Mouse (Mus musculus) limb, embryonic 13.5 days (tissue): ENCODE data around the gene Snap29. TPM values are rescaled to one million over a fixed set of nuclear protein-coding genes. Genes with fewer than 3 reads are reported as not detected.
A peak's percentile ranks its signal among the peaks of the same experiment; 100 is the strongest.

Experiments used
- ATAC-seq: fragments of 200-750 bp; cut with Nextera tagmentation; 2 replicates; pipeline ENCODE4 v1.8.0; 2017; ENCODE audit warnings: low read depth, moderate number of reproducible peaks, moderate TSS enrichment; ENCODE audit not compliant: low FRiP score
- H3K27ac ChIP-seq: fragments of 300-500 bp; sonication (generic); 2 replicates; pipeline ENCODE4 v1.5.1; 2015; ENCODE audit warnings: inconsistent platforms, mild to moderate bottlenecking, moderate library complexity
- H3K27me3 ChIP-seq: fragments of 300-500 bp; sonication (generic); 2 replicates; pipeline ENCODE4 v1.6.1; 2015; ENCODE audit warnings: mild to moderate bottlenecking, inconsistent platforms
- H3K36me3 ChIP-seq: fragments of 300-500 bp; sonication (generic); 2 replicates; pipeline ENCODE4 v1.6.1; 2015; ENCODE audit warnings: inconsistent platforms, mild to moderate bottlenecking, moderate library complexity
- H3K4me1 ChIP-seq: fragments of 300-500 bp; sonication (generic); 2 replicates; pipeline ENCODE4 v1.6.1; 2015; ENCODE audit warnings: inconsistent platforms
- H3K4me2 ChIP-seq: fragments of 300-500 bp; sonication (generic); replicated peaks from 2 replicates; pipeline ENCODE4 v1.6.1; 2015; ENCODE audit warnings: inconsistent platforms, mild to moderate bottlenecking, moderate library complexity
- H3K4me3 ChIP-seq: fragments of 300-500 bp; sonication (generic); 2 replicates; pipeline ENCODE4 v1.5.1; 2015; ENCODE audit warnings: moderate library complexity, mild to moderate bottlenecking, inconsistent platforms
- H3K9ac ChIP-seq: fragments of 300-500 bp; sonication (generic); 2 replicates; pipeline ENCODE4 v1.6.1; 2015; ENCODE audit warnings: mild to moderate bottlenecking, inconsistent platforms
- H3K9me3 ChIP-seq: fragments of 300-500 bp; sonication (generic); 2 replicates; pipeline ENCODE4 v1.6.1; 2016; ENCODE audit warnings: inconsistent platforms
- WGBS: fragments of 180-500 bp; shearing (Covaris S2); methylation state at CpG from one replicate; pipeline ENCODE4 v1.1.7; 2015; 5-methylcytosine and 5-hydroxymethylcytosine counted together
- polyA plus RNA-seq: library from polyadenylated mRNA; unstranded; fragments of >200 nt; fragmentation: Nextera tagmentation; extraction: Ambion mirVana; gene quantifications from 2 replicates; pipeline ENCODE4 v1.2.1, GENCODE M21; 2015

Gene Snap29
- polyA plus RNA-seq: 13.9 and 14.0 TPM in 2 replicates

DNA sequence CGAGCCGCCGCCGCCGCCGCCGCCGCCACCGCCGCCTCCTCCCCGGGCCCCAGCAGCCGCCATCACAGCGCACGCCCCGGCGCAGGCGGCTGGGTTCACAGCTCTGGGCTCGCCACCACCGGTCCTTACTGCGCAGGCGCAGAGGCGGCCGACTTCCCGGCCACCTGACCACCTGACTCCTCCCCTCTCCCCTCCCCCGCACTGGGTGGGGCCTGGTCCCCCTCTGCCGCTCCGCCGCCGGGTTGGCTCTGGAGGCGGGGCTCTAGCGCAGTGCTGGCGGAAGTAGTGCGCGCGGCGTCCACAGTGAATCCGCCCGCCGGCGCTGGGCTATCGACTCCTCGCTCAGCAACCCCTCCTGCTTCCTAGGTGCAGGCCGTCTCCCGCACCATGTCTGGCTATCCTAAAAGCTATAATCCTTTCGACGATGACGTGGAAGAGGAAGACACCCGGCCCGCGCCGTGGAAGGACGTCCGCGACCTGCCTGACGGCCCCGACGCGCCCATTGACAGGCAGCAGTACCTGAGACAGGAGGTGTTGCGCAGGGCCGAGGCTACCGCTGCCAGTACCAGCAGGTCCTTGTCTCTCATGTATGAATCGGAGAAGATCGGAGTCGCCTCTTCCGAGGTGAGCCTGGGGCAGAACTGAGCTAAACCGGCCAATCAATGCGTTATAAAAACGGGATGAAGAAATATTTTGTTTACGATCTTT is at the start of gene Snap29, which contains the start of gene Pi4ka:
Snap29 (plus strand) TSS at position 251 of the 708 bp plus-strand sequence.
Pi4ka (minus strand) TSS at position 579 of the 708 bp plus-strand sequence.
- Histone ChIP-seq H3K4me3 (peak within 1 kb of the TSS; percentile 82), H3K27ac (peak within 1 kb of the TSS; percentile 70; the same call in 1 of the 2 replicates), H3K9me3 (no peaks in the 10 kb centered on the region), H3K36me3 (peaks cover 12% of the 10 kb centered on the region), H3K4me1 (peaks cover 27% of the 10 kb centered on the region), H3K27me3 (no peaks in the 10 kb centered on the region), H3K9ac (peak within 1 kb of the TSS; percentile 82), H3K4me2 (peak within 1 kb of the TSS; percentile 80)
- ATAC-seq: peak; percentile 98
- WGBS: under 1% methylated on average over 59 of the region's 69 CpGs

DNA sequence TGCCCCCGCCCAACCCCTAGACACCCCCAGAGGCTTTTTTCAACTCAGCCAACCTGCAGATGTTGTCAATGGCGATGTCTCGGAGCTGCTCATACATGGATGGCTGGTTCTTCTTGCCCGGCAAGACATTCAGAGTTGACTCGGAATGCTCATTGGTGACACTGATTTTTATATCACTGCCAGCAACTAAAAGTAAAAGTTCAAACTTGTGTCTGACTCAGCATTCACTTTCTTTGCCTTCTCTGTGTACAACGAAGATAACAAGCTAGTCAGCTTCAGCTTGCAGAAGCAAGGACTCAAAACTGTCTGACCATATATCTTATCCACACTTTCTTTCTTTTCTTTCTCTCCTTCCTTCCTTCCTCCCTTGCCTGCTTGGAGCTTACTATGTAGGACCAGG is 49.8 kb upstream of the Snap29 start:
- ATAC-seq: no peak
- WGBS: 88% methylated on average over 6 of the region's 6 CpGs
- H3K36me3 ChIP-seq: peaks cover 76% of the 10 kb centered on the region

DNA sequence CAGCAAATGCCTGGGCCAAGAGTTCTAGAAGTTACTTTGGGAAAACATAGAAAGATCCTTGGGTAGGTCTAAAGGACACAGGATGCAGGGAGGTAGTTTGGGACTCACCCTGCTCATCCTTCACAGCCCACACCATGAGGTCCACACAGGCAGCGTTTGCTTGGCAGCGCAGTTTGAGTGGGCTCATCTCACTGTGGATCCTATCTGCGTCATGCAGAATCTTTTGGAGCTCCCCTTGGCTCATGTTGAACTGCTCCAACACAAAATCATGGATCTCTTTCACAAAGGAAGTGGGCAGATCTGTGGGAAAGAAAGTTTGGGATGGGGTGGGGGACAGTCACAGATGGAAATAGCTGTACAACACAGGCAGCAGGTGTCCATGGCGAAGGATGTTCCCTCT is 47.0 kb upstream of the Snap29 start:
- no peak overlapping the region for H3K4me2 ChIP-seq
- ATAC-seq: no peak
- H3K4me3 ChIP-seq: no peak overlapping the region
- H3K36me3 ChIP-seq: peaks cover 68% of the 10 kb centered on the region
- no peaks in the 10 kb centered on the region for H3K27me3 ChIP-seq
- WGBS: 96% methylated on average over 4 of the region's 4 CpGs
- H3K27ac ChIP-seq: no peak overlapping the region
- no peaks in the 10 kb centered on the region for H3K4me1 ChIP-seq
- no peaks in the 10 kb centered on the region for H3K9me3 ChIP-seq
- H3K9ac ChIP-seq: no peak overlapping the region

More for the DNA sequence above, 49.8 kb upstream of the Snap29 start:
- Histone ChIP-seq H3K4me1 (no peaks in the 10 kb centered on the region), H3K27me3 (no peaks in the 10 kb centered on the region), H3K9ac (no peak overlapping the region), H3K4me3 (no peak overlapping the region), H3K9me3 (no peaks in the 10 kb centered on the region), H3K27ac (no peak overlapping the region), H3K4me2 (no peak overlapping the region)

GRCm38 (mm10) chr16:17382306-17382705 is 23.5 kb upstream of the Snap29 start:
- ATAC-seq: no peak
- Histone ChIP-seq H3K4me3 (no peak overlapping the region), H3K9me3 (no peaks in the 10 kb centered on the region), H3K36me3 (peaks cover 51% of the 10 kb centered on the region), H3K4me1 (no peaks in the 10 kb centered on the region), H3K27ac (no peak overlapping the region), H3K9ac (no peak overlapping the region), H3K27me3 (no peaks in the 10 kb centered on the region), H3K4me2 (no peak overlapping the region)
- WGBS: 96% methylated on average over 4 of the region's 4 CpGs

DNA sequence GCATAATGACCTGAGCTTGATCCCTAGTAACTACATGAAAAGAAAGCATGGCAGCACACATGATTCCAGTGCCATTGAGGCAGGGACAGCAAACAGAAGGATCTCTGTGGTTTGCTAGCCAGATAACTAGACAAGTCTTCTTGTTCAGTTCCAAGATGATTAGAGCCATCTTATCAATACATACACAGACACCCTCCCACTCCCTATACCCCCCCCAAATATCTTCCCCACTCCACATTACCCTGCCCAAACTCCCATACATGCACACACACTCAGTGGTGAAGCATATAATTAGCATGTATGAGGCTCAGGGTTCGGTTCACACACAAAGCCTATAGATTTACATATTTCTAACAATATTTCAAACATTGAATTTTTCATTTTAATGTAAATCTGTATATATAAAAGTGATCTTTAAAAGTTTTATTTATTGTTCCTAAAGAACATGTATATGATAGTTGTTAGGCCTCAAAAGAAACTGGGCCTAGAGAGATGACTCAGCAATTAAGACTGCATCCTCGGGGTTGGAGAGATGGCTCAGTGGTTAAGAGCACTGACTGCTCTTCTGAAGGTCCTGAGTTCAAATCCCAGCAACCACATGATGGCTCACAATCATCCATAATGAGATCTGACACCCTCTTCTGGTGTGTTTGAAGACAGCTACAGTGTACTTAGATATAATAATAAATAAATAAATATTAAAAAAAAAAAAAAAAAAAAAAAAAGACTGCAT is 22.0 kb upstream of the Snap29 start:
- no peak overlapping the region for H3K4me2 ChIP-seq
- no peak for ATAC-seq
- no peaks in the 10 kb centered on the region for H3K9me3 ChIP-seq
- H3K4me1 ChIP-seq: no peaks in the 10 kb centered on the region
- H3K36me3 ChIP-seq: peaks cover 39% of the 10 kb centered on the region
- H3K27me3 ChIP-seq: no peaks in the 10 kb centered on the region
- H3K4me3 ChIP-seq: no peak overlapping the region
- 84% methylated on average over 2 of the region's 2 CpGs for WGBS
- H3K27ac ChIP-seq: no peak overlapping the region
- H3K9ac ChIP-seq: no peak overlapping the region

DNA sequence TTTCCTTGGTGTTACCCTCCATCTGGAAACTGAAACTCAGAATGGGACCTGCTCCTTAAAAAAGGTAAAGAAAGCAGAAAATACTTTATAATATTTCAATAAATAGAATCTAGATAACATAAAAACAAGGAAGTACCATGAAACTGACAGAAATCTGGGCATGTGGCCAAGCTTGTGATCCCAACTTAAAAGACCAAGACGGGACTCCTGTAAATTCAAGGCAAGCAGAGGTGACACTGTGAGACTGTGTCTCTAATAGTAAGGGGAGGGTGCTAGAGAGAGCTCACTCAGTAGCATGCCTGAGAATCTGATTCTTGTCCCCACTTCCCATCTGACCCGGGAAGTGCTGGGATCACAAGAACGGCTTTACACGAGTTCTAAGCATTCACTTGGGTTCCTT is 13.0 kb upstream of the Snap29 start:
- 71% methylated on average over 4 of the region's 4 CpGs for WGBS

DNA sequence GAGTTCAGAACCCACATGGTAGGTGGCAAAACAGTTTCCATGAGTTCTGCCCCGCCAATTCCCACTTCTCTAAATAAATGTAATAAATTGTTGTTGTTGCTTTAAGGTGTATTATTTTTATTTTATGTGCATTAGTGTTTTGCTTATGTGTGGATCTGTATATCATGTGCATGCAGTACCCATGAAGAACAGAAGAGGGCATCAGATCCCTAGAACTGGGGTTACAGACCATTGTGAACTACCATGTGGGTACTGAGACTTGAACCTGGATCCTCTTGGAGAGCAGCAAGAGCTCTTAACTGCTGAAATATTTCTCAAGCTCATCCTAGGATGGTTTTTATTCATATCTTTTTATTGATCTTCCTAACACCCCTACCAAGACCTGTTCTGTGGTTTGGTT is 2.9 kb upstream of the Snap29 start:
- Histone ChIP-seq H3K9me3 (no peaks in the 10 kb centered on the region), H3K36me3 (peaks cover 8% of the 10 kb centered on the region; the same call in 1 of the 2 replicates), H3K4me2 (no peak overlapping the region), H3K4me3 (no peak overlapping the region), H3K27ac (no peak overlapping the region), H3K9ac (no peak overlapping the region), H3K4me1 (peaks cover 33% of the 10 kb centered on the region), H3K27me3 (no peaks in the 10 kb centered on the region)
- WGBS: 70% methylated on average over 1 of the region's 1 CpGs
- no peak for ATAC-seq

More for the DNA sequence above, 13.0 kb upstream of the Snap29 start:
- H3K9me3 ChIP-seq: no peaks in the 10 kb centered on the region
- peaks cover 13% of the 10 kb centered on the region for H3K36me3 ChIP-seq
- H3K27me3 ChIP-seq: no peaks in the 10 kb centered on the region
- no peak overlapping the region for H3K4me3 ChIP-seq
- H3K4me2 ChIP-seq: no peak overlapping the region
- no peak overlapping the region for H3K9ac ChIP-seq
- no peak for ATAC-seq
- no peak overlapping the region for H3K27ac ChIP-seq
- H3K4me1 ChIP-seq: 0 out of 2 replicates have a peak, but pooled peaks cover 12% of the 10 kb centered on the region

- no peaks in the 10 kb centered on the region for H3K27me3 ChIP-seq
- peaks cover 12% of the 10 kb centered on the region for H3K36me3 ChIP-seq
- H3K9me3 ChIP-seq: no peaks in the 10 kb centered on the region
- H3K4me3 ChIP-seq: peak overlapping the region; percentile 82
- H3K4me2 ChIP-seq: peak overlapping the region; percentile 80
- peaks cover 31% of the 10 kb centered on the region for H3K4me1 ChIP-seq
- H3K9ac ChIP-seq: peak overlapping the region; percentile 82
- ATAC-seq: peak; percentile 88
- H3K27ac ChIP-seq: peak overlapping the region; percentile 70; the same call in 1 of the 2 replicates
- WGBS: under 1% methylated on average over 22 of the region's 22 CpGs
Measured at GRCm38 (mm10) chr16:17405271-17405696, 502 bp upstream of the Snap29 start.

DNA sequence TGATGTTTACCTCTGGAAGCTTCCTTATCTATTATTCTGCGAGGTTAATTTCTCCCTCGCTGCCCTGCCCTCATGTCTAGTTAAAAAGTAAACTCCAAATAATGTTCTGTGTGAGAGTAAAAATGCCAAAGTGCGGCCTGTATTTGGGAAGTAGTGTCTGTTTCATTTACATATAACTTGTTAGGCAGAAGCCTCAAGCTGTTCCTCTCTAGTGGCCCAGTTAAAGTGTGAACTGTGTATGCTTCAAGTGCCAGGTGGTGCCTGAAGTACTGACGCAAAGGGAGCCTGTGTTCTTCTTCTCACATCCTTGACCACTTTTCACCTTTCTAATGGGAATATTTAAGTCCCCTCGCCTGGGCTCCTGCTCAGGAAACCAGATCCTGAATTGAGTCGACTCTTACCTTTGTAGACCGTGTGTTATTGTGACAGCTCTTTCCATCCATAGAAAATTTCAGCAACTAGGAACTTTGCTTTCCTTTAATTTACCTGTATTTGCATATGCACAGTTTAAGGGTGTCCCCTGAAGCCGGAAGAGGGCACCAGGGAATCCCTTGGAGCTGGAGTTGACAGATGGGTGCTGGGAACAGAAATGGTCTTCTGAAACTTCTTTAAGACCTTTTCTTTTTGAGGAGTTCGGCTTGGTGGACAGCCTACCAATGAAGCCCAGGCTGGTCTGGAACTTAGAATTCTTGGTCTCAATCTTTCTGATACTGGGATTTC is 886 bp downstream of the Snap29 start:
- 34% methylated on average over 9 of the region's 9 CpGs for WGBS
- Histone ChIP-seq H3K9ac (peak overlapping the region; percentile 82), H3K4me1 (peaks cover 20% of the 10 kb centered on the region), H3K4me3 (peak overlapping the region; percentile 82), H3K36me3 (peaks cover 12% of the 10 kb centered on the region), H3K27ac (no peak overlapping the region), H3K4me2 (peak overlapping the region; percentile 80), H3K27me3 (no peaks in the 10 kb centered on the region), H3K9me3 (no peaks in the 10 kb centered on the region)
- ATAC-seq: no peak

DNA sequence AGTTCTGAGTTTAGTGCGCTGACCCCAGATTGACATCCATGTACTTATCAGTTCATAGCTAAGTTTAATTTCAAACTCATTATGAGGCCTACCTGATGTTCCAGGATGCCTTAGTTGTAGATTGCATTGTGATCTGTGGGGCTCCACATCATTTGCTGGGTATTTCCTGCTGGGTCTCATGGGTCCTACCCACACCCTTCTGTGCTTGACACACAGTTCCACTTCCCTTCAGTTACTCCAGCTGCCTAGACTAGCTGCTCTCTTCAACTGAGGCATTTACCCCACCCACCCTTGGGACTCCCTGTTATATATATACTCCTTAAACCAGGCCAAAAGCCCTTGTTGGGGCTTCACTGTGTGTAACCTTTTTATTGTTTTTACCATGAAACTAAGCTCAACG is 3.3 kb downstream of the Snap29 start:
- H3K9me3 ChIP-seq: no peaks in the 10 kb centered on the region
- H3K27me3 ChIP-seq: no peaks in the 10 kb centered on the region
- ATAC-seq: no peak
- H3K9ac ChIP-seq: no peak overlapping the region; the same call in 1 of the 2 replicates
- no peak overlapping the region for H3K27ac ChIP-seq
- H3K4me2 ChIP-seq: no peak overlapping the region
- no peak overlapping the region for H3K4me3 ChIP-seq
- 82% methylated on average over 2 of the region's 2 CpGs for WGBS
- H3K36me3 ChIP-seq: peaks cover 4% of the 10 kb centered on the region; the same call in 1 of the 2 replicates
- H3K4me1 ChIP-seq: peaks cover 20% of the 10 kb centered on the region

DNA sequence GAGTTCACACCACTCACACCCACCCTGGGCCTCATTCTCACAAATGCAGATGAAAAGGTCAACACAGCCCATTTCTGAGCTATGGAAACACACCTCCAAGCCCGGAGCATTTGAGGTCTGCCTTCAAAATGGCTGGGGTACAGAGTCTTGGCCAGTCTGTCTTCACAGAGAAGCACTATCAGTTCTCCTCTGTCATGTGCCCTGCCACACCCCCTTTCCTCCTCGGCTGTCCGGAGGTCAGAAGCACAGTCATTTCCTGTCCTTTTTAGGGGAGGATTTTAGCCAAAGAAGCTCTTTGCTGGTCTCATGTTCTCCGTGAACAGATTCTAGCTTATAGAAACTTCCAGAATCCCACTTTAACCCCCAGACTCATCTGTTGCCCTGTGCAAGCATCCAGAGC is 4.4 kb downstream of the Snap29 start:
- H3K27ac ChIP-seq: no peak overlapping the region
- H3K4me1 ChIP-seq: peaks cover 9% of the 10 kb centered on the region
- no peak overlapping the region for H3K4me2 ChIP-seq
- H3K36me3 ChIP-seq: peaks cover 4% of the 10 kb centered on the region; the same call in 1 of the 2 replicates
- H3K9ac ChIP-seq: no peak overlapping the region
- no peaks in the 10 kb centered on the region for H3K27me3 ChIP-seq
- 58% methylated on average over 4 of the region's 4 CpGs for WGBS
- no peaks in the 10 kb centered on the region for H3K9me3 ChIP-seq
- H3K4me3 ChIP-seq: no peak overlapping the region
- no peak for ATAC-seq

DNA sequence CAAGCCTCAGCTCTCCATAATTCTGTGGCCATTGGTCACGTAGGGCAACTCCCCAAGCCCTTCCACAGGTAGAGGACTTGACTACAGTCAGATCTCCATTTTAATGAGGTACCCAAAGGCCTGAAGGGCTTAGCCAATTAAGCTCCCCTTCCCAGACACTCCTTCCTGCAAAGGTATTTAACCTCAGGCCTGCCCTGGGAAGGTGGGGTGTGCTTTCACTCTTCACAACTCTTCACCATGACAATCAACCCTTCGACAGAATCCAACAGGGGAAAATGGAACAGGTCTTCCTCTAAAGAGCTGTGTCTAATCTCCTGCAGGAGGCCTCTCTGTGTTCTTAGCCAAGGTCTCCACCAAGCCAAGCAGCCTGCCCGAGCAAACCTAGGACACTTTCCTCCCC is 17.2 kb downstream of the Snap29 start:
- Histone ChIP-seq H3K36me3 (peaks cover 68% of the 10 kb centered on the region), H3K4me1 (no peaks in the 10 kb centered on the region)
- ATAC-seq: no peak

More for the DNA sequence above, 17.2 kb downstream of the Snap29 start:
- Histone ChIP-seq H3K4me3 (no peak overlapping the region), H3K9me3 (no peaks in the 10 kb centered on the region), H3K9ac (no peak overlapping the region), H3K4me2 (no peak overlapping the region), H3K27me3 (no peaks in the 10 kb centered on the region), H3K27ac (no peak overlapping the region)
- 79% methylated on average over 3 of the region's 3 CpGs for WGBS
